Mouse (Mus musculus) left cerebral cortex, postnatal 36 days (tissue): ENCODE measurements around the gene Pcp2. TPM values are rescaled to one million over a fixed set of nuclear protein-coding genes. Genes with fewer than 3 reads are reported as not detected.
A peak's percentile ranks its signal among the peaks of the same experiment; 100 is the strongest.
"Not testable (repeated sequence)": the region's sequence is repeated elsewhere in the genome, so short reads cannot be mapped to it uniquely, and the experiment has no call there.

Experiments
- DNase-seq, 2 experiments: peaks; one replicate each; pipeline ENCODE4 v3.0.0; 2021 to 2022; ENCODE audit warnings: low spot score in 2 of 2, mixed read lengths in 1 of 2
- intact Hi-C: fragments of 180-260 bp; cut with DNase I; formaldehyde crosslinking; loops from one replicate; pipeline ENCODE4 v1.15.1; 2025
- total RNA-seq, 2 experiments: library from RNA; stranded (reverse); gene quantifications; 2 replicates each; pipeline ENCODE4 v1.2.3; 2021

Gene Pcp2
- total RNA-seq, 2 experiments from 2014 or later = not detected

- intact Hi-C loops = no loop called here
- DNase-seq = no peak
These were observed 1.6 kb upstream of the Pcp2 start for GRCm38 (mm10) chr8:3626971-3627370.

GRCm38 (mm10) chr8:3622119-3622518 lies 3.2 kb downstream of the Pcp2 start:
- intact Hi-C loops = no loop called here

DNA sequence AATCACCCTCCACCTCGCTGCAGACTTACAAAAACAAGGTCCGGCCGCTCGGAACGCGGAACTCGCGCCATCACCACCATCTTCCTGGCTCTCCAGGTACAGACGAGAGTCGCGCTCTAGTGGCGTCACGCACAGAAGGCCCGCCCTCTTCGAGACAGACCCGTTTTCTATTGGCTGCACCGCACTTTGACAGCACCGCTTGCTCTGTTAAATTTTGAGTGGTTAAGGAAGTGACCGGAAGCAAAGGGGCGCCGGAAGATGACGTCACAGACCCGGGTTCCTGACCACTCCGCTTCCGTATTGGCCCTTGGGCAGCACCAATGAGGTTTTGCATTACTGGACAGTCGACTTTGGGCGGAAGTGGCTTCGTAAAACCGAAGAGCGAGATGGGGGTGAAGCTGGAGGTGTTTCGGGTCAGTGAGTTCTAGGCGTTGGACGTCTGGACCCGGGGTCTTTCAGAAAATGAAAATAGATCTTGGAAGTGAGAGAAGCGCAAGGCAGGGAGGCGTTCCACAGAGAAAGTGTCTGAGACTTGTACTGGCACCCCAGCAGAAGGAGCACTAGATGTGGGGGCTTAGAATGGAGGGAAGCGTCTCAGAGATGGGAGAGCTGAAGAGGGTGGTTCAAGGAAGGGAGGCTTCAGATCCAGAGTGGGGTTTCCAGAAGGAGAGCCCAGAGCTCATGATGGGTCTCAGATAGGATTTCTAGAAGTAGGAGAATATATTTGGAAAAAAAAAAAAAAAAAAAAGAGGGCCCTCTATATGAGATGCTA lies 4.0 kb downstream of the Pcp2 start, which contains the start of the genes Xab2 and Pet100:
Gene Xab2 (minus strand): TSS at position 118 of the 772 bp plus-strand sequence.
Gene Pet100 (plus strand): TSS at position 350 of the 772 bp plus-strand sequence.
- peak; percentile 98 to 99 for DNase-seq
- intact Hi-C loops = loop anchor here (2.0 kb wide), 1 partner anchor 55 kb away; the partner anchor contains the start of gene Trappc5

More at GRCm38 (mm10) chr8:3622119-3622518, 3.2 kb downstream of the Pcp2 start:
- no peak for DNase-seq

DNA sequence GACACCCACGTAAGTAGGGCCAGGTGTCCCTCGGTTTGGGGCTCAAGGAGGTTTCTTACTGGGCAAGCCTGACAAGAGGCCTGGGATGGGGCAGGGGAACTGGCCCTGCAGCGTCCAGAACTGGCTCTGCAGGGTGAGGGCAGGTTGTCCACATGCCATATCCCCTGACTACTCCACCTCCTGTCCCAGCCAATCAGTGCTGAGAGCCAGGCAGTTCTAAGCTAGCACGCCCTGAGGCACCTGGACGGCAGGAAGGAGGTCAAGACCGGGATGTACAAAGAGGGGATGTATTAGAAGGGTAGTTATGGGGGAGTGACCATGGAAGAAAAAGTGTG lies 15.6 kb downstream of the Pcp2 start:
- intact Hi-C loops = no loop called here
- DNase-seq = no peak

GRCm38 (mm10) chr8:3609046-3609815 lies 16.1 kb downstream of the Pcp2 start:
- intact Hi-C loops = no loop called here
- DNase-seq = no peak

- DNase-seq = no peak
- intact Hi-C loops = no loop called here
These were observed 17.5 kb downstream of the Pcp2 start for GRCm38 (mm10) chr8:3607822-3608221.

DNA sequence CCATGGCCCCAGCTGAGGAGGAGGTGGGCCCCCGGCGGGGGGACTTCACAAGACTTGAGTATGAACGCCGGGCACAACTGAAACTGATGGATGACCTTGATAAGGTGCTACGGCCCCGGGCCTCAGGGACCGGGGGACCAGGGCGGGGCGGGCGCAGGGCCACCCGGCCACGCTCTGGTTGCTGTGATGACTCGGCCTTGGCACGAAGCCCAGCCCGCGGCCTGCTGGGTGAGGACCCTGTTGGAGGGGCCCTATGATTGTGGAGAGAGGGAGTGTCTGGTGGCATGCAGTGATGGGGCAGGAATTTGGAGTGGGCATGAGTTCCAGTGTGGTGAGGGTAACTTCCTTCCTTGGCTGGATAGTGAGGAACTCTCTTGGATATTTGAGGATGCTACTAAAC lies 18.8 kb downstream of the Pcp2 start:
- intact Hi-C loops = no loop called here
- no peak for DNase-seq

- DNase-seq = no peak
- intact Hi-C loops = no loop called here
These were observed 21.9 kb downstream of the Pcp2 start for GRCm38 (mm10) chr8:3603439-3603838.

DNA sequence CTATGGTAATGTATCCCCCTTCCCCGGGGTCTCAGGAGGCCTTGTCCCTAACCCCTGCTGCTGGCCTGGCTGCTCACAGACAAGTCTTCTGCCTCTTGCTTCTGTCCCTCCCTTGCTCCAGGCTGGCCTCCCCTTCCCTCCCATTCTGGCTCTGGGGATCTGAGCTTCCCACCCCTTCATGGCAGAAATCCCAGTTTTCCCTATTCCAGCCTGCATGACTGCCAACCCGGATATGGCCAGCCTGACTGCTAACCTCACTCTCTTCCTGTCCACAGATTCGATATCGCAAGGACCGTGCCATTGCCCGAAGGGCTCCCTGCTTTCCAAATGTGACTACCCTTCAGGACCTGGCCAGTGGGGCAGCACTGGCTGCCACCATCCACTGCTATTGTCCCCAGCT lies 24.9 kb downstream of the Pcp2 start:
- intact Hi-C loops = no loop called here
- DNase-seq = no peak

DNA sequence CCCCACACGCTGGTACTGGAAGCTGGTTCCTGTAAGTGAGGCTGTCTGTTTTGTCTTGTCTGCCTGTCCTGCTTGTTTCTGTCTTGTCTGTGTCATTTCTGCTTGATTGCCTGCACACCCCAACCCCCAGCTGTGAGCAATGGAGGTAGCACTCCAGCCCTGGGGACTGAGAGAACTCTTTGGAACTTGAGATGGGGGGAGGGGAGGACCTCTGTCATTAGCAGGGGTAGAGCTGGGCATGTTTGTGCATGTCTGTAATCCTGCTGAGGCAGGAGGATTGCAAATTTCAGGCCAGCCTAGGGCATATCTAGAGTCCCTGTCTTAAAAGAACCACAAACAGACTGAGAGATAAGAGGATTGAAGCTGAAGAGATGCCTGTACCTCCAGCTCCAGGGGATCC lies 26.1 kb downstream of the Pcp2 start:
- intact Hi-C loops = no loop called here
- no peak for DNase-seq

DNA sequence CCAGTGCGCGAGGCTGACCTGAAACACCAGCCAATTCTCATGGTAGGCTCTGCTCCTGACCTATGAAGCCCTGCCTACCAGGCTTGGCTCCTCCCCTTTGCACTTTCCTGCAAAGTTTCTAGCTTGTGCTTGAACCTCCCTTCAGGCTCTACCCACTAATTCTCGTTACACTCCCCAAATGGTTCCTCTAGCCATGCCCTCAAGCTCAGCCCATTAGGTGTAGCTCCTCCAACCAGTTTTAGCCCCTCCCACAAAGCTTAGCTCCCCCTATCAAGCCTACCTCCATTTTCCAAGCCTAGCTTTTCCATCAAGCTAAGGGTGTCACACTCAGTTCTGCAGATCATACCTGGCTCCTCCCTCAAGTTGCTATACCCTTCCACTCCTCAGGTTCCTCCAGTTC lies 27.3 kb downstream of the Pcp2 start:
- intact Hi-C loops = no loop called here
- no peak for DNase-seq

DNA sequence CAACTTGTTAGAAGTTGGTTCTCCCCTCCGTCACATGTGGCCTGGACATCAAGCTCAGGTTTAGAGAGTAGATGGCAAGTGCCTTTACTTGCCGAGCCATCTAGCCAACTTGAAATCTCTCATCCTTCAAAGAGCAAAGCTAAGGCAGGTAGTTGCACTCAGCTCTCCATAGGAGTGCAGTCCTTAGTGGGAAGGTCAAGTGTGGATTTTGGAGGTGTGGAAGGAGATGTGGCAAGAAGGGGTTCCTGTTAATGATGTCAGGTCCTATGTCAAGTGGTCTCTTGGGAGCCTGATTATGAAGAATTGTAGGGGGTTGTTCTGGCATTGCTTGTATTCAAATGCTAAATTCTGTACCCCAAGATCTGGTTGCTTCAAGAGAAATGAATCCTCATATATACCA lies 30.9 kb downstream of the Pcp2 start:
- no peak for DNase-seq
- intact Hi-C loops = no loop called here

- intact Hi-C loops = no loop called here
- DNase-seq = no peak
These were observed 31.9 kb downstream of the Pcp2 start for GRCm38 (mm10) chr8:3593470-3593869.

DNA sequence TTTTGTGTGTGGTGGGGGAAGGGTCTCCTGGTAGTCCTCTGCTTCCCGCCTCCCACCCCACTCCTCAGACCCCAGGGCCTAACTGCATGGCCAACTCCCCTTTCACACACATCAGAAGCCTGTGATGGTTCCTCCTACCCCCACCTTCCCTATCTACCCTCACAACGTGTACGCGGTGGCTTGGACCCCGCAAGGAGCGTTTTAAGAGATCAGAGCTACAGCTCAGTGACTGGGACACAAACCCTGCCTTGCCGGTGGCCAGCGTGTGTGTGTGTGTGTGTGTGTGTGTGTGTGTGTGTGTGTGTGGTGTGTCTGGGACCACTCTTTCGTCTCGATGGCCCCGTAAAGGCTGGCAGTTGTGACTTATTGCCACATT lies 37.1 kb downstream of the Pcp2 start:
- intact Hi-C loops = no loop called here
- DNase-seq = no peak

- intact Hi-C loops = no loop called here
- DNase-seq = peak; percentile 73 to 79
These were observed 37.7 kb downstream of the Pcp2 start for GRCm38 (mm10) chr8:3587391-3588257.

GRCm38 (mm10) chr8:3586993-3587390 lies 38.4 kb downstream of the Pcp2 start, which contains the start of gene Camsap3:
Gene Camsap3, plus strand, starts transcription at chr8:3587293.
- DNase-seq = no peak
- intact Hi-C loops = no loop called here

DNA sequence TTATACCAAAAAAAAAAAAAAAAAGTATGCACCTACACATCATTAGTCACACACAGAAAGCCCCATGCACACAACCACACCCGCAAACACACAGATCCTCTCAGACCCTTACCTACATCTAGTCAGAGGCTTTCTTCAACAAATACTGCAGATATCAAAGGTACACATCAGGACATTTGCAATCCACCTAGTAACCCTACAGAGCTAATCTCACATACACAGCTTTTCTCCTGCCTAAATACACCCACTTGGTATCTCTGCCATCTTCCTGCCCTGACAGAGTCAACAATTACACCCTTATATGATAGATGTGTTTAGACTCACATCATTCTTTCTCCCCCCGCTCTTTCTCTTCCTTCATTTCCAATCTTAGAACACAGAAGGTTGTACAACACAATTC lies 38.9 kb downstream of the Pcp2 start:
- no peak for DNase-seq
- intact Hi-C loops = no loop called here

- intact Hi-C loops = not testable (repeated sequence)
These were observed 43.4 kb downstream of the Pcp2 start for GRCm38 (mm10) chr8:3581961-3582360.

DNA sequence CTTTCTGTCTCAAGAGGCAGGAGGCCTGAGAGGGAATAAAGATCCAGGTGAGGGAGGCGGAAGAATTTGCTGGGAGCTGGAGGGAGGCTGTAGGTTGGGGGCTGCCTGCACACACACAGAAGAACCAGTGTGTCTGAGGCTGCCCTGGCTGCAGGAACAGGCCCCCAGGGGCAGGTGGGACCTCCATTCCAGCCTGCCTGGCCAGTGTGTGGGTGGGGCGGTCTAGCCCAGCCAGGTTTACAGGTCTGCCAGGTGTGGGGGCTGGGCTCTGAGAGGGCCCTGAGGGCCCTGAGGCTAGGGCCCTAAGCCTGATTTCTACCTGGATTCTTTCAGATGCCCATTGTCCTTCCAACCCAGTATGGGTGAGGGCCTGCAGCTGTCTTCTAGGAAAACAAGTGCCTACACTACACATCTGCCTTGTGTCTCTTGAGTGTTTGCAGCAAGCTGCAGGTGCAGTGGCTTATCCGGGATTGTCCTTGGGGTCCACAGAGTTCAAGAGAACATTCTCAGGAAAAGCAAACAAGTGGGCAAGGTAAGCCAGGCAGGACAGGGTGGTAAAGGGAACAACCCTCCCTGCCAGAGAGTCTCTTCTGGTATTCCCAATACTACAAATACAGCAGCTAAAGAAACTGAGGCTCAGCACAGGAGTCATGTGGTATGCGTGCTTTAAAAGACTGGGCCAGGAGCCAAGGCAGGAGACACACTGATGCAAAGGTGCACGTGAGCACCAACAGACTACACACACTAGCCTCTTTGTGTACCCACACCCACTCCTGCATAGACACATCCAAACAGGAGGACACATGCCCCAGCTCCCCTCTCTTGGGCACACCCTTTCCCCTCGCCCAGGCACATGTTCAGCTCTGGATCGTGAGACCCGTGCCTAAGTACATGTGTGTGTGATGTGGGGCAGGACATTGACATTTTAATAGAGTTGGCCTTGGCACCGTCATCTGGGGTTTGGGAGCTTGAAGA lies 45.7 kb downstream of the Pcp2 start:
- intact Hi-C loops = no loop called here
- no peak for DNase-seq

More at GRCm38 (mm10) chr8:3581961-3582360, 43.4 kb downstream of the Pcp2 start:
- not testable (repeated sequence) for DNase-seq
